Mouse (Mus musculus) lung, postnatal 0 days (tissue): ENCODE results near the gene Gm20716.

ENCODE experiments used
- CTCF ChIP-seq: IDR thresholded peaks from 2 replicates; pipeline ENCODE4 v1.5.1; 2016; ENCODE audit warnings: antibody characterized with exemption, mild to moderate bottlenecking
- EP300 ChIP-seq: IDR thresholded peaks from 2 replicates; pipeline ENCODE4 v1.6.1; 2016; ENCODE audit warnings: antibody characterized with exemption, mild to moderate bottlenecking, control low read depth

GRCm38 (mm10) chr2:168137161-168137560, 93.0 kb downstream of the Gm20716 start:
- TF ChIP-seq CTCF (no peak), EP300 (no peak)
